Mouse (Mus musculus) CH12.LX (cell line): ENCODE measurements at regions not wholly inside any gene's neighbourhood (a gene's known extent, or its start where the extent isn't known, plus 50 kb on each side); places are given as distances from the start of the nearest gene placed in this dataset.

Experiments used
- CHD1 ChIP-seq: IDR thresholded peaks from 2 replicates; pipeline ENCODE4 v1.6.1; 2012; ENCODE audit warnings: low read depth, low read length, improper control_type of control experiment, inconsistent platforms
- CTCF ChIP-seq, 2 experiments: IDR thresholded peaks in 1 of 2; conservative IDR thresholded peaks in 1 of 2; 2 replicates each; pipeline ENCODE4 v1.5.1; 2011 to 2012; ENCODE audit warnings: low read depth in 2 of 2, low read length in 2 of 2, improper control_type of control experiment in 1 of 2, inconsistent platforms in 1 of 2, mild to moderate bottlenecking in 1 of 2, moderate library complexity in 1 of 2
- E2F4 ChIP-seq: IDR thresholded peaks from 2 replicates; pipeline ENCODE4 v1.6.1; 2011; ENCODE audit warnings: low read depth, low read length, improper control_type of control experiment; ENCODE audit not compliant: insufficient replicate concordance
- EP300 ChIP-seq: IDR thresholded peaks from 2 replicates; pipeline ENCODE4 v1.6.1; 2011; ENCODE audit warnings: low read length, improper control_type of control experiment
- GABPA ChIP-seq: IDR thresholded peaks from 2 replicates; pipeline ENCODE4 v1.6.1; 2012; ENCODE audit warnings: low read depth, low read length, improper control_type of control experiment, inconsistent platforms; ENCODE audit not compliant: insufficient replicate concordance
- MAFK ChIP-seq: IDR thresholded peaks from 2 replicates; pipeline ENCODE4 v1.6.1; 2011; ENCODE audit warnings: low read length, improper control_type of control experiment; ENCODE audit not compliant: insufficient replicate concordance
- MAX ChIP-seq: IDR thresholded peaks from 2 replicates; pipeline ENCODE4 v1.6.1; 2011; ENCODE audit warnings: low read length, improper control_type of control experiment
- MEF2A ChIP-seq: IDR thresholded peaks from 2 replicates; pipeline ENCODE4 v1.6.1; 2014; ENCODE audit warnings: low read depth, mild to moderate bottlenecking, inconsistent platforms, low read length, improper control_type of control experiment, borderline replicate concordance
- MYC ChIP-seq: IDR thresholded peaks from 2 replicates; pipeline ENCODE4 v1.6.1; 2011; ENCODE audit warnings: low read depth, mild to moderate bottlenecking, improper control_type of control experiment, low read length
- SIN3A ChIP-seq: IDR thresholded peaks from 2 replicates; pipeline ENCODE4 v1.6.1; 2012; ENCODE audit warnings: low read length, improper control_type of control experiment, inconsistent platforms
- USF1 ChIP-seq: IDR thresholded peaks from 2 replicates; pipeline ENCODE4 v1.6.1; 2014; ENCODE audit warnings: low read depth, mild to moderate bottlenecking, inconsistent platforms, low read length, improper control_type of control experiment
- USF2 ChIP-seq: conservative IDR thresholded peaks from 2 replicates; pipeline ENCODE4 v1.6.1; 2011; ENCODE audit warnings: low read depth, low read length, improper control_type of control experiment

DNA sequence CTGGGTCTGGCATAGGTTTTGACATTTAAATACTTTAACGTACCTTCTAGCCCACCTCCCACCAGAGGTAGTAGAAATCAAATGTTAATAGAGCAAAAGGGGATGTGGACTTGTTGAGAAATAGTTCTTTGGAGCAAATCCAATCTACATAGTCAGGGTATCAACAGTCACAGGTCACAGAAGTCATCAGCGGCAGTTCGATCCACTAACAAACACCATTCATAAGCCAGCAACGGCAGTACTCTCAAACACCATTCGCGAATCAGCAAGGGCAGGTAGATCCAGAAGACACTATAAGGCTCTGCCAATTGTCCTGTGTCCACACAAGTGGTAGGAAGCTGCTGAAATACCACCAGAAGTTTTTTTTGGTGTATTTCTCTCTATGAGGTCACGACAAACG is 374.3 kb upstream of the Sox9 start:
- TF ChIP-seq MAFK (no peak), CTCF (conservative IDR thresholded peaks at IDR 0.05 in 1 of 2, IDR thresholded peaks at IDR 0.05 in 1 of 2; ENCODE audit: low read depth in 2 of 2, low read length in 2 of 2) (no peak), SIN3A (no peak), E2F4 (no peak), GABPA (no peak), MYC (no peak), CHD1 (no peak), USF2 (no peak), USF1 (no peak), EP300 (no peak), MAX (no peak), MEF2A (no peak)
